Mouse (Mus musculus) thymus, postnatal 14 days (tissue): Measurements from ENCODE around the gene Copa.

Experiments
- DNase-seq: peaks from one replicate; pipeline ENCODE4 v3.0.0; 2021

Copa gene

DNA sequence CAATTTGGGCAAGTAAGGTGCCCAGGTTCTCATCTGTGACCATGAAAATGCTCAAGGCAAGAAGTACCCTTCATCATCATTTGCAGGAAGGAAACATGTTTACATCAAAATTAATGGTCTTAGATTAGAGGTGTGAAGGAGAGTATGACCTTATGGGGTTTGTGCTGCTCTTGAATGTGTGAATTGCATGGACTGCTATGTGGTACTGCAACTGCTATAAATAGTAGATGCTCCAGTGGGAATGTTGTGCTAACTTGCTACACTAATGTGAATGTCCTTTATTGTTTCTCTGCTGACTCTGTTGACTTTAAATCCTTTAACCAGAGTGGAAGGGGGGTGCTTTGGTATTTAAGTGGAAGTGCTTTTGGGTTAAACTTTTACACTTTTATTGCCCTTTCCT, 12.0 kb downstream of the Copa start:
- DNase-seq, result no peak

DNA sequence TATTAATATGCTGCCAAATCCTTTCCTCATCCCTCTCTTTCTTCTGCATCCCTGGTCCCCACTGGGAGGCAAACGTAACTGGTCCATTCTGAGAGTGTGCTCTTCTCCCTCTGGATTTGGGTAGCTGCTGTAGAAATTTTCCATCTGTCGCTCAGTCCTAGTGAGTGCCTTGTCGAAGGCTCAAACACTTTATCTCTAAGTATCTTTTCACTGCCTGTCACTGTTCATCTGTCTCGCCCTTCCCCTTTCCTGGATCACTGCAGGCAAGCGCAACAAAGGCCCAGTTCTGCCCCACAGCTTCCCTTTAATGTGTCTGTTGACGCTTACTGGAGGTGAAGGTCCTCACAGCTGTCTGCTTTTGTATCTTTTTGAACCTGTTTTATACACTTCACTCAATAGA, 12.9 kb downstream of the Copa start:
- DNase-seq, result no peak

DNA sequence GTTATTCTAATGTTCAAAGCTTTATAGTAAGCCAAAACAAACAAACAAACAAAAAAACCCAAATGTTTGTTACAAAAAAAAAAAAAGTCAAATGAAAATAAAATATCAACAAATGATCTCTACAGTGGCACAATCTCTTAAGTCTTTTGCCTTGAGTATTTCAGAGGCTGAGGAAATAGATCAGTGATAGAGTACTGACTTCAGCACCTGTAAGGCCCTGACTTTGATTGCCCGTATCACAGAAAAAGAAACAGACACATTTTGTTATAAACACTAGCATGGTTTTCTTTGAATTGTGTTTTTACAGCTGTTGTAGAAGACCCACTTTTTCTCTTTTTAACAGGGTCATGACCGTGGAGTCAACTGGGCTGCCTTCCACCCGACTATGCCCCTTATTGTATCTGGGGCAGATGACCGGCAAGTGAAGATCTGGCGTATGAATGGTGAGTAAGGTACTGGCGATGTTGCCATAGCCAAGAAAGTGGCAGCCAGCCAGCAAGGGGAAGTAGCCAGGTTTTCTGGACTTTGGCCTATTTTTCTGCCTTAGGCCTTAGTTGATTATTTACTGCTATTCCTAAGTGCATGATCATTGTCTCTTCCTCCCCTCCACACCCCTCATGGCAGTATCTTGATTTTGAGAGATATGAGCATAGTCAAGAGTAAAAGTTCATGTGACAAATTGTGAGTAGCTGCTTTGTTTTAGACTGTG, 17.1 kb downstream of the Copa start:
- no peak for DNase-seq

DNA sequence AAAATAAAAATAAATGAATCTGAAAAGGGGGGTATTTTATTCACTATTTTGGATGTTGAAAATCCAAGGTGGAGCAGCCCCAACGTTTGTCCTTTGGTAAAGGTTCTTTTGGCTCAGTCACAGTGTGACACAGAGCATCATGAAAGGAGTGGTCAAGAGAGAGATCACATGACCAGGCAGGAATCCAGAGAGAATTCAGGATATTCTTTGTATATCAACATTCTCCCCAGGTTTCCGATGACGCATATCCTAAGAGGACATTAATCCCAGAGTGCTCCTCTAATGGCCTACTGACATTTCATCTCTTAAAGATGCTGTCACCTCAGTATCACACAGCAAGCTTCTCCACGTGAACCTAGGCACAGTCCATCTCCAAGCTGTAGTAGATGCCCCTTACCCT, 21.3 kb downstream of the Copa start:
- no peak for DNase-seq

DNA sequence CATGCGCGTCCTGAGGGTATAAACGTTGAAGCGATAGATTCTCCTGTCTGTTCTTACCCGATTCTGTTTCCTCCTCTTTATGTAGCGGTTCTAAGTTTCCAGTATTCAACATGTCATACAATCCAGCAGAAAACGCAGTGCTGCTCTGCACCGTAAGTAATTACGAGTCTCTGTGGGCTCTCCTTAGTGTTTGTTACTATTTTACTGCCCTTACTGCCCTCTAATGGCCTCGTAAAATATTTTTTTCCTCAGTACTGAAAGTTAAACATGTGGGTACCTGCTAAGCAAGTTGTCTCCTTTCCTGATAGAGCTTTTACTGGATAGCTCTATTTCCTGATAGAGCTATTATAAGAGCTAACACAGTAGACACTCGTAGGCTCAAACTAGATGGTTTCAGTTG, 22.8 kb downstream of the Copa start:
- no peak for DNase-seq

DNA sequence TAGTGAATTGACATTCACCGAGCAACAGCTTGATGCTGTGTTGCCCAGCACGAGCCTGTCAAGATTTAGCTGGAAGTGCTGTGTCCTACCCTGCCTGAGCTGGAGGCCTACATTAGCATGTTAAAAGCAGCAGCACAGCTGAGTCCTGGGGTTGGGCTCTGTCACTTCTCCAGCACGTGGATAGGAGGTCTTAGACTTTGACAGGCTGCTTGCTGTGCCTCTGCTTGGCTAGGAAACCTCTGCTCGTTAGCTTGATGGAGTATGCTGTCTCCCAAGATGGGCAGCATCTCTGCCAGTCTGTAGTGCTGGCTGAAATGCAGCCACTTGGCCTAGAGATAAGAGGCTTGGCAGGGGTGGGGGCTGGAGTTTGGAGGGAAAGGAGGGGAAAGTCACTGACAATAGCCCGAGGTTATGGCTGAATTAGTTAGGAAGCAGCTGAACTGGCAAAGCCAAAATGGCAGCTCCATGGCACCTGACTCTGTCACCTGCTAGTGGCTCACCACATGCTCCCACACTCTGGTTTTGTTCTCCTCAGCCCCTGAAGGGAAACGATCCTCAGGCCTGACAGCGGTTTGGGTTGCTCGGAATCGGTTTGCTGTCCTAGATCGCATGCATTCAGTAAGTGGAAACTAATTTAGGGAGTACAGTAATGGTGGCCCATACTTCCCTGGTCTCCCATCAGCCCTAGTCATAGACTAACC, 25.6 kb downstream of the Copa start:
- no peak for DNase-seq

DNA sequence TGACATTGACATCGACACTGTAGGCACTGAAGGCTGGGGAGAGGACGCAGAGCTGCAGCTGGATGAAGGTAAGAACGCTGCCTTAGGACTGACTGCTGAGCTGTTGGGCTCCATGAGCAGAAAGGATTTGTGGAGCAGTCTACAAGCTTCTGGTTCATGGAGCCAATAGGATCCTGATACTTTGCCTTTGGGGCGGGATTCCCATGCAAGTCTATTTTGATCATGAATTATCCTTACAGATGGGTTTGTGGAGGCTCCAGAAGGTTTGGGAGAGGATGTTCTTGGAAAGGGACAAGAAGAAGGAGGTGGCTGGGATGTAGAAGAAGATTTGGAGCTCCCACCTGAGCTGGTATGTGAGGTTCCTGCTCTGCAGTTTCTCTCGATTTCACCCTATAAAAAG, 34.6 kb downstream of the Copa start:
- no peak for DNase-seq

DNA sequence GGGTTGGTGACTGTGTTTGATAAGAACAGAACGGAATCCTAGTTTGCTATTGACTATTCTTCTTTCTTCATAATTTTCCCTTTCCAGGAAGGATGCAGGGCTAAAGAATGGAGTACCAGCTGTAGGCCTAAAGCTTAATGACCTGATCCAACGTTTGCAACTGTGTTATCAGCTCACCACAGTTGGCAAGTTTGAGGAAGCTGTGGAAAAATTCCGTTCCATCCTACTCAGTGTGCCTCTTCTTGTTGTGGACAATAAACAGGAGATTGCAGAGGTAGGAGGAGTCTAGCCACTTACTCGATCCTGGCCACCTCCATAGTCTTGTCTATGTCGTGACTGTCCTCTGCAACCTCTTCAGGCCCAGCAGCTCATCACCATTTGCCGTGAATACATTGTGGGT, 36.8 kb downstream of the Copa start:
- no peak for DNase-seq

DNA sequence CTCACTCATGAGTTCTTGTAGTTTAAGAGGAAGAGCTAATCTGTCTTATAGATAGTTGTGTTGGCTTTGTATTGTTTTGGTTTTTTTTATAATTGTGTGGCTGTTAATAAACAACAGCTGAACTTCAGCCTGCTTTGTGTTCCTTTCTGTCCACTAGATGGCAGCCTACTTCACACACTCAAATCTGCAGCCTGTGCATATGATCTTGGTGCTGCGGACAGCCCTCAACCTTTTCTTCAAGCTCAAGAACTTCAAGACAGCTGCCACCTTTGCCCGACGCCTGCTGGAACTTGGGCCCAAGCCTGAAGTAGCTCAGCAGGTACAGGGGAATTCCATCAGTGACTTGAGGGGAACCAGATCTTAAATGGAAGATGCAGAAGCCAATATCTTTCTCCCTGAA, 37.4 kb downstream of the Copa start:
- peak; percentile 35 for DNase-seq

DNA sequence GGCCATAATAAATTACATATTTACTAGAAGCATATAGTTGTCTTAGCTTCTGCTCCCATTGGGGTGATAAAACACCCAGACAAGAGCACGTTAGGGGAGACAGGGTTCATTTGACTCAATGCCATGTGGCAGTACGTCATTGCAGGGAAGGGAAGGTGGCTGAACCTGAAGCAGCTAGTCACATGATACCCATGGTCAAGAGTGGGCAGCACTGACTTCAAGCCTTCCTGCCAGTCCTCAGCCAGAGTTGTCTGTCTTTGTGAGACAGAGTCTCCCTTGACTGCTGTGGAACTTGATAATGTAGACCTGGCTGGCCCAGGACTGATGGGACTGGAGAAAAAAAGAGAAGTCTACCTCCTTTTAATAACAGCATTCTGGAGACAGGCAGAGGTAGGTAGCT, 40.3 kb downstream of the Copa start:
- no peak for DNase-seq

DNA sequence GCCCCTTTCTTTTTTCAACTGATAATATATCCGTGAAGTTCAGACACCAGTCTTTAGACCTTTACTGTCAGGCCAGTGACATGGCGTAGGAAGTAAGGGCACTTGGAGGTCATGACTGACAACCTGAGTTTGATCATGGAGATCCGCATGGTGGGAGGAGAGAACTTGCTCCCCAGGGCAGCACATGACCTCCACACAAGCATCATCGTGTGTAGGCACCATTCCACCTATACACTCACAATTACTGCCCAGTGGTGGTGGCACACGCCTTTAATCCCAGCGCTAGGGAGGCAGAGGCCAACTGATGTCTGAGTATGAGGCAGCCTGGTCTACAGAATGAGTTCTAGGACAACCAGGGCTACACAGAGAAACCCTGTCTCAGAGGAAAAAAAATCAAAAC, 42.2 kb downstream of the Copa start:
- no peak for DNase-seq

DNA sequence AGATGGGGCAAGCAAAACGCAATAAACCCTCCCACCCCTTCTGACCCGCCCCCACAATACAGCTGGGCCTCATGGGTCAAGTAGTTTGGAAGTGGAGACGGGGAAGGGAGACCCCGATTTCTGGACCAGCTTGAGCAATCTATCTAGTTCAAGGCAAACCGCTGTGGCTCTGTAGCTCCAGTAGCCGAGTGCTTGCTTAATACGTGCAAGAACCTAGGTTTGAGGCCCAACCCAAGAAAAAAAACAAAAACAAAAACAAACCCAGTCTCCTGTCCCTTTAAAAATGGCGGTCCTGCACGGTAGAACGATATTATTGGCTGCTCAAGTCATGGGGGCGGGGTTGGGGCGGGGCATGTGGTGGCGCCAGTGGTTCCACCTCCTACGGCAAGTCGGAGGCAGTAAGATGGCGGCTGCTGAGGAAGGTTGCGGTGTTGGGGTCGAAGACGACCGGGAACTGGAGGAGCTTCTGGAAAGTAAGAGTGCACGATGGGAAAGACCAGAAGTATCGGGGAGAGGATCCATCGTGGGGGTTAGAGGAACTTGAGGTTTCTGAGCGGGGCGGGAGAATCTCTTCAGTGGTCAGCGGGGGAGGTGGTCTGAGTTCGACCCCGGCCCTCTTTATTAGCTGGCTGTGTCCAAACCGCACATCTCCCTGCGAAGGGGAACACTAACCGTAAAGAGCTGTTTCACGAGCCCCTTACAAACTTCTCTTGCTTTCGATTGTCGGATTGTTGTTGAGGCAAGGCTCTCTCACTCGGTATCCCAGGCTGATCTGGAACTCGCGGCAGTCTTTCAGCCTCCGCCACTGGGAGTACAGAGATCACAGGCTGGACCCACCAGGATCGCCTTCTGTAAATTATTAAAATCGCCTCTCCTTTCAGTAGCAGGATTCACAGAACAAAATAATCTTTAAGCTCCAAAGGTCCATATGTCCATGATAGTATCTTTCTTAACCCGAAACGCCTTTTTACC, 44.3 kb downstream of the Copa start, which contains the start of gene Pex19:
Gene Pex19 (plus strand): TSS at position 380 of the 972 bp plus-strand sequence.
- DNase-seq, result peak; percentile 80

DNA sequence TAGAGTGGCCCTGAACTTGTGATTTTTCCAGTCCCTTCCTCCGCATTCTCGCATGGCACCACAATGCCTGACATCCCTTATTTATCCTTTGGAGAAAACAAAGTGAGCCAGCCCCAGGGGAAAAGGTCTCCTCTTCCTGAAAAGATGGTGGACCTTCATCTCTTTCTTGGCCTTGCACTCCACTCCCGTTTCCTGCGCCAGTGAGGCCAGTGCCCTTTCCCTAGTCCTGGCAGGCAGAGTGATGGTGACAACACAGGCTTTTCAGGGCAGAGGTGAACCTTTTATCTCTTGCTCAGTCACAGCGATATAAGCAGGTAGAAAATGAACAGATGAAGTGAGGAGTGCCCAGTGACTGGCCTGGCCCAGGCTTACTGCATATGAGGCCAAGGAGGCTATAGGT, 45.2 kb downstream of the Copa start:
- no peak for DNase-seq

DNA sequence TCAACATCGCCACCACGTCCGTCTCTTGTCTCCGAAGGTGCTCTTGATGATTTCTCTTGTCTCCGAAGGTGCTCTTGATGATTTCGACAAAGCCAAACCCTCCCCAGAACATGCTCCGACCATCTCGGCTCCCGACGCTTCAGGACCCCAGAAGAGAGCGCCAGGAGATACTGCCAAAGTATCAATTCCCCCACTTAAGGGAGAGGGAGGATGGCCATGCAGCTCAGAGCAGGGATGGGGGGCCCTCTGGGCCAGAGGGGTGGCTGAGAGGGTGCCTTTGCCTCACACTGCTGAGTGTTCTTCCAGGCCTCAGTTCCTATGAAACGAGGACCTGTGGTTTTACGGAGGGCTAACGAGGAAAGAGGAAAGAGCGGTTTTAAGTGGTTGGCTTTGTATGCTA, 46.2 kb downstream of the Copa start:
- no peak for DNase-seq

DNA sequence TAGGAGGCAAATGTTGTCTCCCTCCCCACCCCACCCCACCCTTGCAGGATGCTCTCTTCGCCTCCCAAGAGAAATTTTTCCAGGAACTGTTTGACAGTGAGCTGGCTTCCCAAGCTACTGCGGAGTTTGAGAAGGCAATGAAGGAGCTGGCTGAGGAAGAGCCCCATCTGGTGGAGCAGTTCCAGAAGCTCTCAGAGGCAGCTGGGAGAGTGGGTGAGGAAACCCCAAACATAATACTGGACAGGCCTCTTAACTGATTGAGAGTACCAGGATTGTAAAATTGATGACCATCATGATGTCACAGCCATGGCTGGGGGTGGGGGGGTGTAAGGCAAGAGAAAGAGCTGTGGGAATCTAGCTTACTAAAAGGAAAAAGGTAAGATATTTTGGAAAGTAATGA, 46.8 kb downstream of the Copa start:
- DNase-seq, result no peak

DNA sequence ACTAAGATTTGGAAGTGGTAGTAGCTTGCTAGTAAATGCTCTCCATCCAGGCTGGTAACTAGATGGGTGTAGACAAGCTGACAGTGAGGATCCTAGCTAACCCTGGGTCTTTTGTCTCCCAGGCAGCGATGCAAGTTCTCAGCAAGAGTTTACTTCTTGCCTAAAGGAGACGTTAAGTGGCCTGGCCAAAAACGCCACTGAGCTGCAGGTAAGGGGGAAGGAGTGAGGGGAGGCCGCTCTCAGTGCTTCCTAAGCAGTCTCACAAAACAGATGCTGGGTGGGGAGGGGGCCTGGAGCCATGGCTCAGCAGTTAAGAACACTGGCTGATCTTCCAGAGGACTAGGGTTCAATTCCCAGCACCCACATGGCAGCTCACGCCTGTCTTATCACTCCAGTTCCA, 47.5 kb downstream of the Copa start:
- no peak for DNase-seq

DNA sequence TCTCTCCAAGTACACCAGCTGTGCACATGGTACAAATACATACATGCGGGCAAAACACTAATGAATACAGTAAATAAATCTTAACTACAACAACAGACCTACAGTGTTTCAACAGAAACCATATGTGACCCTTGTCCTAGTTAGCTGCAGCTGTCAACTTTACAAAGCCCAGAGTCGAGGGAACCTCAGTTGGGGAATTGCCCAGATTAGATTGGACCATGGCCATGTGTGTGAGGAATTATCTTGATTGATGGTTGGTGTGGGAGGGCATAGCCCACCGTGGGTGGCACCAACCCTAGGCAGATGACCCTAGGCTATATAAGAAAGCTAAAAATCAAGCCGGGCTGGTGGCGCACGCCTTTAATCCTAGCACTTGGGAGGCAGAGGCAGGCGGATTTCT, 50.0 kb downstream of the Copa start:
- DNase-seq, result no peak

DNA sequence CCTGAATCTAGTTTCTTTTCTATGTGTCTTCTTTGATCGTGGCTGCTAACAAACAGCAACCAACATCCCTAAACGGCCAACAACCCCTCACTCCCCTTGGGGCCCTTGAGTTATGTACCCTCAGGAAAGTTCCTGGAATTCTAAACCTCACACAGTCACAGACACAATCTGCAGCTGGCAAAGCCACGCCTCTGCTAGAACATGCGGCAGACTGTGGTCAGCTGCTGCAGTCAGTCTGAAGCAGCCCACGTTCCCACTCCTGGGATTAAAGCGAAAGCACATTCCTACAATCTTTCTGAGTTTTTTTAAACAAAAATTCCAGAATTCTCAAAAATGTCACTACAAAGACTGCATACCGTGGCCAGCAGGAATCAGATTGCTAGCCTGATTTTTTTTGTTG, 51.2 kb downstream of the Copa start:
- DNase-seq, result no peak

DNA sequence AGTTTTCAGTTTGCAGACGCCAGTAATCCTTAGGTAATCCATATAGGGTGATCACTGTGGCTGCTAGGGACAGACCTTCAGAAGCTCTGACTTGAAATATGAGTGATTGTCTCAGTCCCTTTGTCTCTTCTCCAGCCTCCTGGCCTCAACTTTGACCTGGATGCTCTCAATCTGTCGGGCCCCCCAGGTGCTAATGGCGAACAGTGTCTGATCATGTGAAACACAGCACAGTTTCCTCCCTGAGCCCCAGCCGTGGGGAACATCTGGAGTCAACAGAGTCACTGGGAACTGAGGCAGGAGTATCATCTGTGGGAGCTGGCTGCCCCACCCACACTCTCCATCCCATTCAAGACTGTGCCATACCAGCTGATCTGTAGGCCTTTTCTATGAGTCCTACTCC, 51.7 kb downstream of the Copa start:
- no peak for DNase-seq

DNA sequence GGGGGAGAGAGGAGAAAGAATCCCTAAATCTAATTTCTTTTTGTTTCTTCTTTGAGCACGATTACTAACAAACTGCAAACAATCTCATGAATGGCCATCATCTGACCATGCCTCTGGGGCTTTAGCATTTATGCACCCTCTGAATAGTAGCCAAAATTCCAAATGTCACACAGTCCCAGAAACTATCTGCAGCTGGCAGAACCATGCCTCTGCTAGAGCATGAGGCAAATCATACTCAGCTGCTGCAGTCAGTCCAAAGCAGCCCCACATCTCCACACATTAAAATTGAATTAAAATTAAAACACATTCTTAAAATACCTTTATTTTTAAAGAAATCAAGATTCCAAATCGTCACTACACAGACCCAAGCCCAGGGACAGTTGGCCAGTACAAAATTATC, 57.8 kb downstream of the Copa start:
- DNase-seq, result no peak

DNA sequence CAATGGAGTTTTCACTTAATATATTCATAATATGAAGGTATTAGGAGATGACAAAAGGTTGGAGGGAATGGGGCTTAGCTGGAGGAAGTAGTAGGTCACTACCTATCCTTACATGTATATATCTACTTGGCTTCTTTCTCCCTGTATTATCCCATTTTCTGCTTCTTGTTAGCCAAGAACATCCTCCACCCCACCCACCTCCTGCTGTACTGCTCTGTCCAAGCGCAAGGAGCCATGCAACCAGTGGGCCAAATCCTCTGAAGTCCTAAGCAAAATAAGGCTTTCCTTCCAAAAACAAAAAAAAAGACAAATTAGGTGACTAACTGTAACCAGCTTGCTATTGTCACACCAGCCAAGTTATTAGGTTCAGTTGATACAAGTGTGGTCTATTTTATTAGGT, 58.5 kb downstream of the Copa start:
- DNase-seq, result no peak

DNA sequence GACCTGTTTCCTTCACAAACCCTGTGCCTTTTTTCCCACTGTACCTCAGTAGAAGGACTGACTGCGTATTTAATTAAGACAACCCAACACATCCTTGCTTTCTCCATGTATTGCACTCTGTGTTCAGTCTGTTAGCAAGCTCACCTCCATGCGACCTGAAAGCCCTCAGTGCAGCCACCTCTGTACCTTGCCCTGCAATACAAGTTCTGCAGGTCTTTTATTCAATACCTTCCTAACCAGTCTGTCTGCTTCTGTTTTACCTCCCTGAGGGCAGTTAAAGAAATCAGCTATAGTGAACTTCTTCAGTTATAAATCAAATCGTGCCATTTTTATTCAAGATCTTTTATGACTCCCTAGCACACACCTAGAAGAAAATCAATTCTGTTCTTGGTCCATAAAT, 59.2 kb downstream of the Copa start:
- DNase-seq, result no peak

DNA sequence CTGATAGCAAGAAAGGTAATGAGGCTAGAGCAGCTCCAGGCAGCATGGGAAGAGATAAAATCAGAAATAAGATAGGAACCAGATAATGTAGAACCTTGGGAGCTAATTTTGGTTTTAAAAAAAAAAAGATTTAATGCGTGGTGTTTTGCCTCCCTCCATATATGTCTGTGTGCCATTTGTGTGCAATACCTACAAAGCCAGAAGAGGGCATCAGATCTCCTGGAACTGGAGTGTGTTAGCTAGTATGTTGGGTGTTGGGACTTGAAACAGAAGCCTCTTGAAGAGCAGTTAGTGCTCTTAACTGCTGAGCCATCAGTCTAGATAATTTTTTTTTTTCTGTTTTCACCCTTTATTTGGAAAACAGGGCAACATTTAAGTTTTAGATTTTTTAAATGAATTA, 61.2 kb downstream of the Copa start:
- DNase-seq, result peak; percentile 78

DNA sequence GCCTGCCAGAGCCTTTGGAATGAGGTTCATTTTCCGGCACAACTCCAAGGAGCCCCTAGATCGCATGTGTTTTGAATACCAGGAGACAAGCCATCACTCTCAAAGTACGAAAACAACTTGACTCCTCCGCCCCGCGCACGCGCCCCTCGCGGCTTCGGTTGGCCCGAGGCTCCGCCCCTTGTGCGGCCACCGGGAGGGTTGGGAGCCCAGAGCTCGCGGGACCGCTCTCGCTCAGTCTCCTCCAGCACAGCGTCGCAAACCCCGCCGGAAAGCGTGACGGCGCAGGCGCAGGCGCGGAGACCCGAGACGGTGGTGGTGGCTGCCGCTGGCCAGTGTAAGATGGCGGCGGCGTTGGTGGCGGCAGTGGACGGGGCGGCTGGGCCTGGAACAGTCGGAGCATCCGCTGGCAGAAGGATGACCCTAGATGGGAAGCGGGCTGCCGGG, 65.5 kb downstream of the Copa start, which contains the start of gene Dcaf8:
Gene Dcaf8 (plus strand): TSS at position 250 of the 444 bp plus-strand sequence.
- peak; percentile 99 for DNase-seq
